Mouse (Mus musculus): ENCODE results near the gene Pitpnm2.

Gene Pitpnm2

DNA sequence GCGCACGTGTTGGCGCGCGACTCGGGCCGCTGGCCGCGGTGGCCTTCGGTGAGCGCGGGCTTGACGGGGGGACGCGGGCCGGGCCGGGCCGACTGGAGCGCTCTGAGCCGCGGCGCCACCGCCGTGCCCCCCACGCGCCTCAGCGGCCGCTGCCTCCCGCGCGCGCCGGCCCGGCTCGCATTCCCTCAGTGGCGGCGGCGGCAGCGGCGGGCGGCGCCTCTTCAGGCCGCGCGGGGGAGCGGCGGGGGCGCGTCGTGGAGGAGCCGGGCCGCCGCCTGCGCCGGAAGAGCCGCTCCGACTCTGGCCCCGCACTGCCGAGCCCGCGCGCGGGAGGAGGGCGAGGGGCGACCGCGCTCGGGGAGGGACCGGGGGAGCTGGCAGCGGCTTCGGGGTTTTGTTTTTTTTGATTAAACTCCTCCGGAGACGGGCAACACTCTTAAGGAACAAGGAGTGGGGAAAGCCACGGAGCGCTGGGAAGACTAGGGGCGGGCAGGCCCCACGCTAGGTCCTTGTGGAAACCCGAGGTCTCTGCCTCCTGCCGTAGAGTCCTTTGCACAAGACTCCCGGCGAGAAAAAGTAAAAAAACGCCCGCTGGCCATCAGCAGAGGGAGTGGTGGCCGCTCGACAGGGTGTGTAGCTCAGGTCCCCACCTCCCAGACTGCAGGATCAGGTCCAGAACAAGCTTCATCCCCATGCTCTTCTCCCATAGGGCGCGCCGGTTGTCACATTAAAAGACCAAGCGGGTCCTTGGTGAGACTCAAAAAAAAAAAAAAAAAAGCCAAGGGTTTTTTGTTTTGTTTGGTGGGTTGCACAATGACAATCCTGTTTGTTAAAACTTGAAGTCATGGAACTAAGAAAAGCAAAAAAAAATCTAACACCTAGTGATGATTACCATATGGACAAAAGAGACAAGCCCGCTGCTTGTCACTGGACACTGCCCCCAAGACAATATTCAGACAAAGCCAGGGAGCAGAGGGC lies at the start of gene Pitpnm2:
Gene Pitpnm2 (minus strand): TSS at position 147 of the 978 bp plus-strand sequence.
- in situ Hi-C loops (cut with MboI, MseI): no loop called here

DNA sequence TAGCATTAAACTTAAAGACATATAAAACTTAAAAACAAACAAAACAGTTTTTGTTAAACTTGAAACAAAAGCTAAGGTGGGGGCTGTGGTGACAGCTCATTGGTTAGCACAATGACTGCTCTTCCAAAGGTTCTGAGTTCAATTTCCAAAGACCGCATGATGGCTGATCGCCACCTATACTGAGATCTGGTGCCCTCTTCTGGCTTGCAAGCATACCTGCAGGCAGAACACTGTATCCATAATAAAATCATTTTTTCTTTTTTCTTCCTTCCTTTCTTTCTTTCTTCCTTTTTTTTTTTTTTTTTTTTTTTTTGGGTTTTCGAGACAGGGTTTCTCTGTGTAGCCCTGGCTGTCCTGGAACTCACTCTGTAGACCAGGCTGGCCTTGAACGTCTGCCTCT lies 49.7 kb upstream of the Pitpnm2 start:
- in situ Hi-C loops (cut with MboI, MseI): loop anchor here (10.0 to 25.0 kb wide), 2 partner anchors 135 to 413 kb away; no protein-coding TSS in a partner anchor

DNA sequence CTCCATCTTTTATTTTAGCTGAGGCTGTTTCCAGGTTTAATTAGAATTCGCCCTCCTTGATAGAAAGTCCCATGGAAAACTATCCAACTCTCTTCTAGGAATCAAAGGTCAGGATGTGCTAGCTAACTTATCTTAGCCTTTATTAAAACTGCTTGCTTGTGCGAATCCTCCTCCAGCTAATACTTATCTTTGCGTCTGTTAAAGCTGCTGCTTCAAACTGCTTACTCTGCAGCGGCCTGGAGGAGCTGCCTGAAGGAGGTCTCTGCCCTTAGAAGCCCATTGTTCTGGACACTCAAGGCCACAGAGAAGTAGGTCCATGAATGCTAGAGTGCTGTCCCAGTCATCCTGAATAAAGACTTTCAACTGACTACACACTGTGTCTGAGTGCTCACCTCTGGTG lies 46.9 kb upstream of the Pitpnm2 start:
- in situ Hi-C loops (cut with MboI, MseI): loop anchor here (10.0 to 25.0 kb wide), 2 partner anchors 132 to 416 kb away; no protein-coding TSS in a partner anchor

DNA sequence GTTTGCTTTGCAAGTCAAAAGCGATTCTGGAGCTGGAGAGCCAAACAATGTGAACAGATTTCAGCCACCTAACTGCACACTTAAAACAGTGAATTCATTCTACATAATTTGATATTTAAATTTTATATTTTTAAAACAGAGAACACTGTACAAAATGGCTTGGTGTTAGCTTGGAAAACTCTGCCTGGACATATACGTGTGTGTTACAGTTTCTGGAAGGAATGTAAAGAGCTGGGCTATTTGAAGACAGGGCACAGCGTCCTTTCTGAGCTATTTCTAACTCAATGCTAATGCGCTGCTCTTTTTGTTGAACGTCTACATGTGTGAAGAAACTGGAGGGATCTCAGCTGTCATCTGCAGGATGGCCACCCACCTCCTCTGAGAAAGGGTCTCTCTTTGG lies 44.4 kb upstream of the Pitpnm2 start:
- in situ Hi-C loops (cut with MboI, MseI): loop anchor here (5.0 to 25.0 kb wide), 4 partner anchors 127 to 418 kb away; no protein-coding TSS in a partner anchor

DNA sequence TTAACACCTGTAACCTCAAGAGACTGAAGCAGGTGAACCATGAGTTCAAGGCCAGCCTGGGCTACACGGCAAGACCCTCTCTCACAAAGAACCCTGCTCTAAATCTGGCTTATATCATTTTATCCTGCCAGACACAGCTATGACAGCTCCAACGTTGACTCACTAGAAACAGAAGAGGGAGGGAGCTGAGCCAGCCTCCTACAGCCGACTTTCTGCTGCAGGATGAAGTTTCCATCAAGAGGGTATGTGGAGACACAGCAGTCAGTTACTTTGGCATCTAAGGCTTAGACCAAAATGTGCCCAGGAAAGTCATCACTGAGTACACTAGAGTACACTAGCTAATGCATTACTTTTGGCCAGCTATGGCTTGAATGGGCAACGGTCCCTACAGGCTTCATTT lies 40.7 kb upstream of the Pitpnm2 start:
- in situ Hi-C loops (cut with MboI, MseI): loop anchor here (5.0 to 25.0 kb wide), 4 partner anchors 123 to 422 kb away; no protein-coding TSS in a partner anchor

DNA sequence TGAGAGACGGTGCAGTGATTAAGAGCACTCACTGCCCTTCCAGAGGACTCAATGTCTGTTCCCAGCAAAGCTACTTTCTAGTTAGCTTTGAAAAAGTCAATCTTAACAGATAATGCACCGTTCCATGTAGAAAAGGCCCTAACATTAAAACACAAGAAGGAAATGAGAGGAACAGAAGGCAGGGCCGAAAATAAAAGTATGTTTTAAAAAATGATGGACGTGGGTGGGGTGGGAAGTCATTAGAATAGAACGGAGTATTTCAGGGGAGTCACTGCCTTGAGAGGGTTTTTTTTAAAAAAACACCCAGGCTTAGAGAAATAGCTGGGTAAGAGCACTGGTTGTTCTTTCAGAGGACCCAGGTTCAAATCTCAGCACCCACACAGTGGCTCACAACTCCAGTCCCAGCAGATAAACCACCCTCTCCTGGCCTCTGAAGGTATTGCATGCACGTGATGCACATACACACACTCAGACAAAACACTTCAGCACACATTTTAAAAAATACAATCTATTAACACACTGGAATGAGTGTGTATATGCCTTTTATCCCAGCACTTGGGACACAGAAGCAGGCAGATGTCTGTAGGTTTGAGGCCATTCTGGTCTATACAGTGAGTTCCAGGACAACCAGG lies 38.2 kb upstream of the Pitpnm2 start:
- in situ Hi-C loops (cut with MboI, MseI): loop anchor here in 1 of 2 experiments (25.0 kb wide), 1 partner anchor 425 kb away; no protein-coding TSS in a partner anchor

DNA sequence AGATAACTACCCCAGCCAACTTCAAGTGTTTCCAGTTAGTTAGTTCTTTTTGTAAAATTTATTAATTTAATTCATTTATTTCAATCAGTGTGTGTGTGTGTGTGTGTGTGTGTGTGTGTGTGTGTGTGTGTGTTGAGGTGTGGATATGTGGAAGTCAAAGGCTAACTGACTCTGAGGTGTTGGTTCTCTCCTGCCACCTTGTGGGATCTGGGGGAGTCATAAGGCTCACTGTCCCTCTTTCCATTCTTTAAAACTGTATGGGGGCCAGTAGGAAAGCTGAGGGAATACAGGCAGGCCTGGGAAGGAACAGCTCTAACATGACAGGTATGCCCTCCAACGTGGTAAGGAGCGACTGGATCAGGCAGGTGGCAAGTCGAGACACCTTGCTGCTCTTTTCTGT lies 34.8 kb upstream of the Pitpnm2 start:
- in situ Hi-C loops (cut with MboI, MseI): loop anchor here in 1 of 2 experiments (25.0 kb wide), 1 partner anchor 428 kb away; no protein-coding TSS in a partner anchor

DNA sequence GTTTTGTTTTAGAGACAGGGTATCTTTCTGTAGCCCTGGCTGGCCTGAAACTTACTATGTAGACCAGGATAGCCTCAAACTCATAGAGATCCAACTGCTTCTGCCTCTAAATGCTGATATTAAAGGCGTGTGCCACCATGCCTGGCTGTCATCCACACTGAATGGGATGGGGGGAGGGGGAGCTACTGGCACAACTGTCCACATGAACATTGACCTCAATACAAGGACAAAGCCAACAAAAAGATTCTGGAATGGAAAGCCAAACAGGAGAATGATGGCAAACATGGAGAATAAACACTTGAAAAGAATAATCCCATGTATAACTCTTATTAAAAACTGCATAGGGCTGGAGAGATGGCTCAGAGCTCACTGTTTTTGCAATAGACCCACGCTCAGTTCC lies 33.3 kb upstream of the Pitpnm2 start:
- in situ Hi-C loops (cut with MboI, MseI): loop anchor here in 1 of 2 experiments (25.0 kb wide), 1 partner anchor 429 kb away; no protein-coding TSS in a partner anchor

DNA sequence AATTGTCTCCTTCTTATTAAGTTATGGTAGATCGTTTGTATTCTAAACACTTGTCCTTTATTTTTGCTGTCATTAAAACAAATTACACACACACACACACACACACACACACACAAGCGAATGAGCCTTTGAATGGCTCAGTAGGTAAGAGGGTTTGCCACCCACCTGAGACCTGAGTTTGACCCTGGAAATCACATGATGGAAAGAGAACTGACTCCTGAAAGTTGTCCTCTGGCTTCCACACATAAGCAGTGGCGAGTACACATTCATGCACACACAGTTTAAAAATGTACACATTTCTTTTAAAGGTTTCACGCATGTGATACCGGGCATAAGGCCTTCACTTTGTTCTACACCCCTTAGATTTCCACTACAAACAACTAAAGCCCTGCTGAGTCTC lies 20.7 kb upstream of the Pitpnm2 start:
- in situ Hi-C loops (cut with MboI, MseI): loop anchor here in 1 of 2 experiments (10.0 kb wide), 1 partner anchor 445 kb away; no protein-coding TSS in a partner anchor

DNA sequence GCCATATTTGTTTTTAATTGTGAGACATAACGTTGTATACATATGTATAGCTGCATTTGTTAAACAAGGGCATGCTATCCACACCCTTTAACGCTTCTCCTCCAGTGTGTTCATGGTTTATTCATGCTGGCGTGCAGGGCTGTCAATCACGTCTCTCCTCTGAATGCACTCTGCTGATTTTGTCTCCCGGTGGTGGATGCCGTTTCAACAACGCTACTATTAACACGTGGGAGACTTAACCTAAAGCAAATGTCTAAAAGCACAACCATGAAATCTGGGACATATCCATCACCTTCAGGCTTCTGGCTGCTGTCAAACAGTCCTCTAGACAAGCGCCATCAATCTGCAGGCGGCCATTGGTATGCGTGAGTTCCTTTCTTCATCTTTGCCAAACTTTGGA lies 20.1 kb upstream of the Pitpnm2 start:
- in situ Hi-C loops (cut with MboI, MseI): loop anchor here in 1 of 2 experiments (10.0 kb wide), 1 partner anchor 445 kb away; no protein-coding TSS in a partner anchor

DNA sequence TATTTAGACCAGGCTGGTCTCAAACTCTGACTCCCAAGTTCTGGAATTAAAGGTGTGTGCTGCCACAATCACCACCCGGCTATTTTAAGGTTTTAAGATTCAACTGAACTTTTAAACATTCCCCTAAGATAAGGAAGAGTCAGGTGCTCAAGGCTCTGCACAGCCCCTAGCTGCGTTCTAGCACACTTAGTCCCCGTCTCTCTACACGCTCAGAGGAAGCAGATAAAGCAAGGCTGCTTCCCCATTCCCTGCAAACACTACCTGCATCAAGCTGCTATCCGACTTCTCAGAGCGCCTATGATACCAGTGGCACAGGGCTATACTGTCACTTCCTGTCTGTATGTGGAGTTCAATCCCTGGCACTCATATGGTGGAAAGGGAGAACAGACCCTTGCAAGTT lies 18.1 kb upstream of the Pitpnm2 start:
- in situ Hi-C loops (cut with MboI, MseI): no loop called here

DNA sequence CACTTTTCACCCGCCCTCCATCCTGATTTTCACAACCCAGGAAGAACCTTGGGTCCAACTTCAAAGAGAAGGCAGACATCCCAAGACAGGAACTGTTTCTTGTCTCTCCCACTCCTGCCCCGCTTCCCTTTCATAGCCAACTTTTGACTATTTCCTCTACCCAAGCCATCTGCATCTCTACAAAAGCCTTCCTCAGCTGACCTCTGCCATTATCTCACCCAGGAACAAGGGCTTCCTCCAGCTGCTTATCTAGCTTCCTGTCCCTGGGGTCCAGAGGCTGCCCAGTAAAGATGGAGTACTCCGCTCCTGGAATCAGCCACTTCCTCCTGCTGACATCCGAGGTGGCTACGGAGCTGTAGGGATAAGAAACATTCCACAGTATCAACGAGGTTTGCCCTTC lies 17.3 kb upstream of the Pitpnm2 start:
- in situ Hi-C loops (cut with MboI, MseI): no loop called here

DNA sequence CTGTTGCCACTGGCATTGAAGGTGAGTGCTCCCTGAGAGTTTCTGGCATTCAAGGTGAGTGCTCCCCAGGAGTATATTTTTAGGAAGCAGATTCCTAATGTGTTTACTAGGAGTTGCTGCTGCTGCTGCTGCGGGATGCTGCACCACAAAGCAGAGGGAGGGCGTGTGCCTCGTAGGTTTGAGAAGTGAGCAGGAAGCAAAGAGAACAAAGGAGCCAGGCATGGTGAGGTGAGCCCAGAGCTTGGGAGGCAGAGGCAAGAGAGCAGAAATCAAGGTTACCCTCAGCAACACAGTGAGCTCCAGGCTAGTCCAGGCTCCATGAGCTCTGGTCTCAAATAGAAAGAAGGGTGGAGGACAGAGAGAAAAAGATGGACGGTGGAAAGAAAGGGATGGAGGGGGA lies 13.7 kb upstream of the Pitpnm2 start:
- in situ Hi-C loops (cut with MboI, MseI): no loop called here

DNA sequence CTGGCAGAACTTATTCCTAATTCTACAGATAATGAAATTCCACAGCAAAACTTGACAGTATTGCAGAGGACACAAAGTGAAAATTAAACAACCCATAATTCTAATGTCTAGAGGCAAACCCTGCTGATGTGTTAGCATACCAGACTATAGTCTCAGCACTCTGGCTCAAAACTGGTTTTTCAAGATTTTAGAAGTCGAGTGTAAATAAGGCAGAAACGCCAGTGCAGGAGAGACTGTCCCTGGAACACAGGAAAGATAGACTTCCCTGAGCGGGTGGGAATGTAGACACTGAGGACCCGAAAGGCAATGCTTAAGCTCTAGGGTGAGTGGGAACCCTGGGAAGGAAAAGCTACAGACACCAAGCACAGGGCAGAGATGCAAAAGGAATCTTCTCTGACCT lies 12.5 kb upstream of the Pitpnm2 start:
- in situ Hi-C loops (cut with MboI, MseI): no loop called here

DNA sequence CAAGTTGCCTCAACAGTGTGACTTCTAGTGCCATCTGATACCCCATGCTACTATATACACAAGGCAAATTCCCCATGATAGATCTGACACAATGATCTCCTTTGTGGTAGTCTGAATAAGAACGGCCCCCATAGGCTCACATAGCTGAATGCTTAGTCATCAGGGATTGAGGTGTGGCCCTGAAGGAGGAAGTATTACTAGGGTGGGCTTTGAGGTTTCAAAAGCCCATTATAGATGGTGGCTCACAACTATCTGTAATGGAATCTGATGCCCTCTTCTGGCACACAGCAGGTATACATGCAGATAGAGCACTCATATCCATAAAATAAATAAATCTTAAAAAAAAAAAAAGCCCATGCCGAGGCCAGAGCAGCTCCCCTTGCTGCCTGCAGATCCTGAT lies 9.6 kb upstream of the Pitpnm2 start:
- in situ Hi-C loops (cut with MboI, MseI): no loop called here

DNA sequence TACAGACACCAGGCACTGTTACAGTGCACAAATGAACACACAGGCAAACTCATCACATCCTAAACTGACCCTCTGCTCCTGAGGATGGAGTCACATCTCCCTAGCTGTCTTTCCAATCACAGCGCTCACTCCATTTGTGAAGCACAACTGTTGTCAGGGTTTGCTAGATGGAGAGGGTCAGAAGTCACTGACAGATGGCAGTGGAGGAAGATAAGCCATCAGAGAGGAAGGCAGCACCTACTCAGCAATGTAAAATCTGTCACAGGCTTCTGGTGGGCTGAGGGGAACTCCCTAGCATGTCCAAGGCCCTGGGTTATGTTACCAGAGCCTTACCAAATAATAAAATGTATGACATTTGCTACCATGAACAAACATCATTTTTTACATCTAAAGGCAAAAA lies 8.5 kb upstream of the Pitpnm2 start:
- in situ Hi-C loops (cut with MboI, MseI): no loop called here

DNA sequence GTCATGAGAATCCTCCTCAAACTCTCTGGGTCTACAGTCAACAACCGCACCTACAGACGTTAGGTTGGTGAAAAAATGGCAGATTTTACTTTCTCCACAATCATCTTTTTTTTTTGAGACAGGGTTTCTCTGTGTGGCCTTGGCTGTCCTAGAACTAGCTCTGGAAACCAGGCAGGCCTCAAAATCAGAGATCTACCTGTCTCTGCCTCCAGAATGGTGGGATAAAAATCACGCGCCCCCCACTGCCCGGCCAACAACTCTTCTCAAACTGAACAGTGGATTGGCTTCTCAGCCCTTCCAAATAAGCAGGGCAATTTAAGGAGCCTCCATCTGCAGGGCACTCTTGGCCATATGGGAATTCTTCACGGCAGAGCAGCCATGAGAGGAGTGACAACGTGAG lies 5.6 kb upstream of the Pitpnm2 start:
- in situ Hi-C loops (cut with MboI, MseI): no loop called here

DNA sequence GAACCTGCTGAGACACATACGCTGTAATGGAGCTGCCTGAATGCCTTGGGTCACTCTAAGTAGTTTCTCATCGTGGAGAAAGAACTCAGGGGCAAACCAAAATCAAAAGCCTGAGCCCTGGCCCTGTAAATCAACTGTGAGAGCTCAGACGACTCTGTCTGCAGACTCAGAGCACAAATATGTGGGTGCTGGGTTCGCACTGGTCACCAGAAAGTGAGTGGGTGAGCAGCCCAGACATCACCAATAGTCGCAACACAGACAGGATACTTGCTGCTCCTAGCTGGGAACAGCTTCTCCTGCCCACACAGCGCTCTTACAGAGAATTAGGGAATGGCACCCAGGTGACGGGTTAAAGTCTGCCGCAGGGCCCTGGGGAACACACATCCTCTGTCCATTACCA lies 4.0 kb upstream of the Pitpnm2 start:
- in situ Hi-C loops (cut with MboI, MseI): no loop called here

DNA sequence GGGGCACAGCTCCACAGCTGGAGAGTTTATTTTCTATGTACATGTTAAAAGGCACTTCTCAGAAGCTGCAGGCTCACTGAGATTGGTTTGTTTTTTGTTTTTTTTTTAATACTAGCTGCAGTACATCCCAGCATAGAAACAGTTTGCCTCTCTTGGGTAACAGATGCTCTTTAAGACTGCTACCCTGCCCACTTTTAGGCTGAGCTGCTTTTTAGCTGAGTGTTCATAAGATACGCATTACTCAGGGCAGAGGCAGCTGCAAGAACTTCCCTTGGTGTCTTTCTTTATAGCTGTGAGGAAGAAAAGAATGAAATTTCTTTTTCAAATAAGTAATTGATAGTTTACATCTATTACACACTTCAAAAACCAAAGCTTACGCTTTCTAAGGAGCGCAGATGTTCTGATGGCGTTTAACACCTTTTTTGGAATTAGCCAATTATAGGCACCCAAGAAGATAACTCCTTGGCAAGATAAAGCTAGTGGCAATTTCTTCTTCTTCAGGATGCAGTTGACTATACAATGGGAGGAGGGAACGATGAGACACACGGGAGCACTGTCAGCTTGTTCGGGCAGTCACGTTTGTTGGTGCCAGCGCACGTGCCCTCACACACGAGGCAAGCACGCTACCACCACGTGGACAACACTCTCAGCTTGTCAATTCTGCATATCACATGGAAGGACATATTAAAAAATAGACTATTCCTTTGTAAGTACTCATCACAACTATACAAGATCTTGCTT lies 3.2 kb upstream of the Pitpnm2 start:
- in situ Hi-C loops (cut with MboI, MseI): no loop called here

DNA sequence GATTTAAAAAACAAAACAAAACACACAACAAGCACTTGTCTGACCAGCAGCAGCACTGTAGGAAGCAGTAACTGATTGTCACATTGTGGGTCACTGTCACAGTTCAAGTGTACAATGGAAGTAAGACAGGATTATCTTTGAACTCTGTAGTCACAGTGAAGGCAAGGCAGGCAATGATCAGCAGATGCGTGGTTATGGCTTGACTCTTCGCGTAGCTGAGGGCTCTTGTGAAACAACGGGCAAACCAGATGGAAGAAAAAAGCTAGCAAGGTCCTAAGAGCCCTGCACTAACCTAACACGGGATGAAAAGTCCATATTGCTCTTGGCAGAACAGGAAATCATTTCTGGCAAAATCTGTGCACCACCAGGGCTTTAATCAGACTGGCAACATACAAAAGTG lies 1.5 kb upstream of the Pitpnm2 start:
- in situ Hi-C loops (cut with MboI, MseI): no loop called here

DNA sequence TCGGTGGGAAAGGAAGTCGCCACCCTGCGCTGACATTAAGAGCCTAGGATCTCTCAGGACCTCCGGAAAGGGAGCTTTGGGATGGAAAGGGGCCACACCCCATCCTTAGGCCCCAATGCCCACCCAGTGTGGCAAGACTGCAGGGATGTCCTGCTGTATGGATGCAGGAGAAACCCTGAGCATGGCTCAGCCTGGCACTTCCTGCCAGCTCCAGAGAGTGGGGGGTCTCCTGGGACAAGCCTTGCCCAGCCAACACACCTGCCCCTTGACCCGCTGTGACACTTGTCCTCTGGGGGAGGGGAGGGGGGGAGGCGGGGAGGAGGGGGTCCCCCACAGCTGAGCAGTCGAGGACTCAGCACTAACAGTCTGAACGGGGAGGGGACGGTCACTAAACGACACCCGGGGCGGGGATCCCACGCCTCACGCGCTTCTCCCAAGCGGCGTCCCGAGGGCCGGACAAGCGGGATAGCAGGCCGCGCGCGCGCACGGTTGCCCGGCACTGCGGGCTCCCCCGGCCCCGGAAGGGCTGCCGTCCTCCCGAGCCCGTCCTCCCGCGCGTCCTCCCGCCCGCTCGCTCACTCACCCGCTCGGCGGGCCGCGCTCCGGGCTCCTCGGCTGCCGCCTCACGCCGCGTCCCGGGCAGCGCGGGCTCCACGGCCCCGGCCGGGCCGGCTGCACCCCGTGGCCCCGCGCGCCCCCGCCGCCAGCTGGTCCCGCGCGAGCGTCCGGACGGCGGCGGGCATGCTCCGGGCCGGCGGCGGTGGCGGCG lies 531 bp downstream of the Pitpnm2 start:
- in situ Hi-C loops (cut with MboI, MseI): no loop called here

All from T-helper 17 cell (primary cell).